Mouse (Mus musculus): ENCODE data around the gene Vmn1r82.

Gene Vmn1r82

GRCm38 (mm10) chr7:12300130-12300529, at the start of gene Vmn1r82:
Vmn1r82 (plus strand) TSS chr7:12300430.
- no peak for DNase-seq (ENCODE audit: low read depth, low spot score)

GRCm38 (mm10) chr7:12268169-12268568, 32.1 kb upstream of the Vmn1r82 start, which contains the start of gene Vmn1r81:
Vmn1r81 (minus strand) TSS chr7:12268269.
- no peak for DNase-seq (ENCODE audit: low read depth, low spot score)

GRCm38 (mm10) chr7:12329381-12329780, 29.2 kb downstream of the Vmn1r82 start, which contains the start of gene Vmn1r83:
Vmn1r83 (minus strand) TSS chr7:12329481.
- no peak for DNase-seq (ENCODE audit: low read depth, low spot score)

All from R1 (cell line).